Mouse (Mus musculus): Measurements from ENCODE around the gene Tcte2. TPM values are rescaled to one million over a fixed set of nuclear protein-coding genes. Genes with fewer than 3 reads are reported as not detected.

The Tcte2 gene
- polyA plus RNA-seq, 1 experiment from 2014 or later, result 3.9 TPM

DNA sequence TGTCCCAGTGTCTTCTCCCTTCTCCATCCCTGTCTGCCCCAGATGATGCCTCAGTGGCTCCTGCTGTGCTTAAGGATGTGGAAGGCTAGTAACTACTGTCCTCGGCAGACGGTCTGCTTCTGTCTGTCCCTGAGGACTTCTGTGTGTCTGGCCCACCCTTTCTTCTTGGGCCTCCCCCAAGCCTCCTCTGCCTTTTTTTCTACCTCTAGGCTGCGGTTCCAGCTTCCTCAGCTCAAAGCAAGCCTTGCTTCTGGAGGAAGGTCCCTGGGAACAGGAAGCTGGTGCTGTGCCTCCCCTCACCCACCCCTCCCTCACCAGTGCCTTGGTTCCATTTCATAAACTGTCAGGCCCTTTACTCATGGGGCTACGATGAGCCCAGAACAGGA, 29.9 kb downstream of the Tcte2 start:
- peak overlapping the region; percentile 64; the same call in 1 of the 2 replicates for H3K27ac ChIP-seq (ENCODE audit: low read length)
- 58% methylated on average over 4 of the region's 4 CpGs for WGBS
- H3K4me1 ChIP-seq (ENCODE audit: insufficient read depth, low read depth, low read length), result peaks cover 15% of the 10 kb centered on the region; the same call in 1 of the 2 replicates
- DNase-seq (ENCODE audit: low spot score), result no peak
- H3K9me3 ChIP-seq (ENCODE audit: low read length), result no peaks in the 10 kb centered on the region
- H3K4me2 ChIP-seq (replicated peaks; ENCODE audit: low read depth, low read length), result no peak overlapping the region
- no peak overlapping the region for H3K4me3 ChIP-seq (ENCODE audit: low read depth, low read length)
- no peaks in the 10 kb centered on the region for H3K27me3 ChIP-seq (replicated peaks; ENCODE audit: insufficient read depth, low read length)
- no peak for ATAC-seq
- H3K36me3 ChIP-seq (ENCODE audit: insufficient read depth, low read length), result no peaks in the 10 kb centered on the region
- H3K9ac ChIP-seq (replicated peaks; ENCODE audit: low read depth), result no peak overlapping the region
- TF ChIP-seq EP300 (IDR thresholded peaks at IDR 0.05), result no peak
- TF ChIP-seq CTCF (IDR thresholded peaks at IDR 0.05), result no peak

- Histone ChIP-seq H3K4me2 (replicated peaks; ENCODE audit: low read depth, low read length) (no peak overlapping the region), H3K4me1 (ENCODE audit: insufficient read depth, low read depth, low read length) (peaks cover 15% of the 10 kb centered on the region; the same call in 1 of the 2 replicates), H3K36me3 (ENCODE audit: insufficient read depth, low read length) (no peaks in the 10 kb centered on the region), H3K27ac (ENCODE audit: low read length) (no peak overlapping the region), H3K4me3 (ENCODE audit: low read depth, low read length) (no peak overlapping the region), H3K9ac (replicated peaks; ENCODE audit: low read depth) (no peak overlapping the region), H3K9me3 (ENCODE audit: low read length) (no peaks in the 10 kb centered on the region), H3K27me3 (replicated peaks; ENCODE audit: insufficient read depth, low read length) (no peaks in the 10 kb centered on the region)
- no peak for DNase-seq (ENCODE audit: low spot score)
- WGBS, result 96% methylated on average over 6 of the region's 6 CpGs
- no peak for ATAC-seq
- TF ChIP-seq EP300 (IDR thresholded peaks at IDR 0.05) (no peak), CTCF (IDR thresholded peaks at IDR 0.05) (no peak)
Measured at GRCm38 (mm10) chr17:13730980-13731726, 30.5 kb downstream of the Tcte2 start.

DNA sequence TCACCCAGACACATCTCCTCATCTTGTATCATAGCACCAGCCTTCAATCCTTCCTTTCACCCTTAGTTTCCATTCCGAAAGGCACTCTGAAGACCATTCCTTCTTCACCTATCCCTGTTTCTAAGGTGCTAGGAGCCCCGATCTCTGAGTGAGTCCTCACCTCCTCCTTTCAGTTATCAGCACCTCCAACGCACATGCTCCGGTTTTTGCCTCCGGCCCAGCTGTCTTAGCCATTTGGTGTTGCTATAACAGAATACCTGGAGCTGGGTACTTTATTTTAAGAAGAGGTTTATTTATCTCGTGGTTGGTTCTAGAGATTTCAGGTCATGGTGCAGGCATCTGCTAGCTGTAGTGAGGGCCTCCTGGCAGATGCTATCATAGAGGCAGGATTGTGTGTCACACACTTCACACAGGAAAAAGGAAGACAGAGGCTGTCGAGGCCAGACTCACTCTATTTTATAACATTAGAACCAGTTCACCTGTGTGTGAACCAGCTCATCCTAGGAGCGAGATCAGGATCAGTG, 34.7 kb downstream of the Tcte2 start:
- Histone ChIP-seq H3K4me2 (replicated peaks; ENCODE audit: low read depth, low read length) (no peak overlapping the region), H3K27ac (ENCODE audit: low read length) (no peak overlapping the region), H3K4me1 (ENCODE audit: insufficient read depth, low read depth, low read length) (peaks cover 3% of the 10 kb centered on the region; the same call in 1 of the 2 replicates), H3K9me3 (ENCODE audit: low read length) (no peaks in the 10 kb centered on the region), H3K36me3 (ENCODE audit: insufficient read depth, low read length) (no peaks in the 10 kb centered on the region), H3K4me3 (ENCODE audit: low read depth, low read length) (no peak overlapping the region), H3K9ac (replicated peaks; ENCODE audit: low read depth) (no peak overlapping the region), H3K27me3 (replicated peaks; ENCODE audit: insufficient read depth, low read length) (no peaks in the 10 kb centered on the region)
- 91% methylated on average over 8 of the region's 8 CpGs for WGBS
- DNase-seq (ENCODE audit: low spot score) (no peak), ATAC-seq (no peak)
- no peak for TF ChIP-seq CTCF (IDR thresholded peaks at IDR 0.05)

DNA sequence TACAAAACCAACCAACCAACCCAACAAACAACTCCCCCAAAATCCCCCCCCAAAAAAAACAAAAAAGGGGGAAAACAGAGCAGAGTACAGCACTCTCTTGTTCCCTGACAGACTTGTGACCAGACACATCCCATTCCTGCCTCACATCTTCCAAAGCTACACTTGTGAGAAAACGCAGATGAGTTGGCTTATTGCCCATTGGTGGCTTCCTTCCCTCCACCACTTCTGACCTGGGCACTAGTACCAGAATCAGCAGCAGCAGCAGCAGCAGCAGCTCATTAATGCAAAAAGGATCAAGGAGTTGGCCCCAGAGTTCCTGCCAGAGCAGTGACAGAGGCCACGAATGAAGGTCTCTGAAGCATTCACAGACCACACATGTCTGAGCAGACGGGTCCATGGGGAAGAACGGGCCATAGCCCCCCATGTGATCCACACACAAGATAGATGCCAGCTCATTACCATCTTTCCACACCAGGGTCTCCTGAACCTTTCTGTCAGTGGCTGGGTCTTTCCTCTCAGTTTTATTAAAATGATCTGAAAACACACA, 36.5 kb downstream of the Tcte2 start:
- Histone ChIP-seq H3K36me3 (ENCODE audit: insufficient read depth, low read length) (no peaks in the 10 kb centered on the region), H3K27me3 (replicated peaks; ENCODE audit: insufficient read depth, low read length) (no peaks in the 10 kb centered on the region), H3K4me2 (replicated peaks; ENCODE audit: low read depth, low read length) (no peak overlapping the region), H3K9ac (replicated peaks; ENCODE audit: low read depth) (no peak overlapping the region), H3K4me1 (ENCODE audit: insufficient read depth, low read depth, low read length) (no peaks in the 10 kb centered on the region), H3K27ac (ENCODE audit: low read length) (no peak overlapping the region), H3K4me3 (ENCODE audit: low read depth, low read length) (no peak overlapping the region), H3K9me3 (ENCODE audit: low read length) (no peaks in the 10 kb centered on the region)
- no peak for DNase-seq (ENCODE audit: low spot score)
- 45% methylated on average over 4 of the region's 4 CpGs for WGBS
- TF ChIP-seq CTCF (IDR thresholded peaks at IDR 0.05) (no peak), EP300 (IDR thresholded peaks at IDR 0.05) (no peak)
- no peak for ATAC-seq

DNA sequence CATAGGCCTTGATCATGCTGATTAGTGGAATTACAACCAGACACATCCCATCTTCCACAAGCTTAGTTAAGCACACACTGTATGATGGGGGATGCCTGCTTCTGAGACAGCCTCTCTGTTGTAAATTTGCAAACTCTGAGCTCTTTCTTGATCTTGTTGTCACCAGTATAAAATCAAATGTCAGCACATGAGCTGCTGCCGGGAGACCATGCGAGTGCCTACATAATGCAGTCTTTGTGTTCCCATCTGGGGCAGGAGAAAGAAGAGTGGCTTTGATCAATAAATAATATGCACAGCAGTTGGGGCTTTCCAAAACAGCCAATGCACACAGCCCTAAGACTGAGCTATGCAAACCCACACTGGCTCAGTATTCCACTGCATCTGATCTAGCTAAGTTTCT, 39.2 kb downstream of the Tcte2 start:
- DNase-seq (ENCODE audit: low spot score) (no peak), ATAC-seq (no peak)
- Histone ChIP-seq H3K27me3 (replicated peaks; ENCODE audit: insufficient read depth, low read length) (no peaks in the 10 kb centered on the region), H3K9ac (replicated peaks; ENCODE audit: low read depth) (no peak overlapping the region), H3K27ac (ENCODE audit: low read length) (no peak overlapping the region), H3K4me1 (ENCODE audit: insufficient read depth, low read depth, low read length) (no peaks in the 10 kb centered on the region), H3K4me3 (ENCODE audit: low read depth, low read length) (no peak overlapping the region), H3K4me2 (replicated peaks; ENCODE audit: low read depth, low read length) (no peak overlapping the region), H3K36me3 (ENCODE audit: insufficient read depth, low read length) (no peaks in the 10 kb centered on the region), H3K9me3 (ENCODE audit: low read length) (no peaks in the 10 kb centered on the region)
- no peak for TF ChIP-seq EP300 (IDR thresholded peaks at IDR 0.05)
- TF ChIP-seq CTCF (IDR thresholded peaks at IDR 0.05), result no peak
- 79% methylated on average over 2 of the region's 2 CpGs for WGBS

DNA sequence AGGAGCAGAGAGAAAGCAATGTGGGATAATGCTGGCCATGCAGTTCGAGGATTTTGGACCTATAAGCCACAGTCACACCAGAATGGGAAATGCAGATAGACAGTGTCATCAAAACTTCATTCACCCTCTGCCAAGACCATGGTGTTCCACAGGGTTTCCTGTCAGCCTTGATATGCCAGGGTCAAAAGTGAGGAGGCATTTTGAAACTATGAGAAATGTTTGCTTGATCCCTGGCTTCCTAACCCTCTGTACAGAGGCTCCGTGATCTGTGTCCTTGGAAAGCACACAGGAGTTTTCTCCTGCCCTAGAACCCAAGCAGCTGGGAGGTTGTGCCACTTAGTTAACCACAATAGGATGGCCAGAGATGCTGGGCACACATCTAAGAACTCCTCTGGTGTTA, 40.3 kb downstream of the Tcte2 start:
- Histone ChIP-seq H3K4me1 (ENCODE audit: insufficient read depth, low read depth, low read length) (no peaks in the 10 kb centered on the region), H3K4me2 (replicated peaks; ENCODE audit: low read depth, low read length) (no peak overlapping the region), H3K4me3 (ENCODE audit: low read depth, low read length) (no peak overlapping the region), H3K27ac (ENCODE audit: low read length) (no peak overlapping the region), H3K36me3 (ENCODE audit: insufficient read depth, low read length) (no peaks in the 10 kb centered on the region), H3K27me3 (replicated peaks; ENCODE audit: insufficient read depth, low read length) (no peaks in the 10 kb centered on the region), H3K9me3 (ENCODE audit: low read length) (no peaks in the 10 kb centered on the region), H3K9ac (replicated peaks; ENCODE audit: low read depth) (no peak overlapping the region)
- TF ChIP-seq CTCF (IDR thresholded peaks at IDR 0.05), result no peak
- no peak for TF ChIP-seq EP300 (IDR thresholded peaks at IDR 0.05)
- DNase-seq (ENCODE audit: low spot score) (no peak), ATAC-seq (no peak)
- 80% methylated on average over 2 of the region's 2 CpGs for WGBS
